Mouse (Mus musculus): ENCODE data around the gene Sbk1. TPM values are rescaled to one million over a fixed set of nuclear protein-coding genes. Genes with fewer than 3 reads are reported as not detected.
"Not testable (repeated sequence)": the region's sequence is repeated elsewhere in the genome, so short reads cannot be mapped to it uniquely, and the experiment has no call there.

Sbk1 gene
- polyA plus RNA-seq, 1 experiment: 21.0 TPM

GRCm38 (mm10) chr7:126297579-126298460, 25.4 kb downstream of the Sbk1 start:
- WGBS: 61% methylated on average over 8 of the region's 8 CpGs
- H3K27ac ChIP-seq (ENCODE audit: control insufficient read depth, insufficient read depth, low read depth, low read length, poor library complexity): no peak overlapping the region
- no peak overlapping the region for H3K4me3 ChIP-seq (replicated peaks; ENCODE audit: control insufficient read depth, low read depth, low read length)
- TF ChIP-seq CTCF (IDR thresholded peaks at IDR 0.05; ENCODE audit: control insufficient read depth, insufficient read depth, low read length) (no peak), POLR2A (IDR thresholded peaks at IDR 0.05; ENCODE audit: borderline replicate concordance, control insufficient read depth, low read depth, low read length) (no peak)
- H3K4me1 ChIP-seq (ENCODE audit: control insufficient read depth, insufficient read depth, low read length): no peaks in the 10 kb centered on the region

DNA sequence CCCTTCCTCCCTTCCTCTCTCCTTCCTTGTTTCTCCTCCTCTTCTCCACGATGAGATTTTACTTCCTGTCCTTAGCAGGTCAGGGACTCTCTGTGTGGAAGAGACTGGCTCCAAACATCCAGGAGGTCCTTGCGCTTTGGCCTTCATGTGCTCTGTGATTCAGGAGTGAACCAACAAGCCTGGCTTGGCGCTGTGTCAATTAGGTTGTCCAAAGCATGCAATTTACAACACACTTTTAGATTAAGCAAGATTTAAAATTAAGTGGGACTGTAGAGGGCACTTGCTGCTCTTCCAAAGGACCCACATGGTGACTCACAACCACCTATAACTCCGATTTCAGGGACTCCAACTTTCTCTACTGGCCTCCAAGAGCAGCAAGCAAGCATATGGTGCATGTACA, 26.4 kb downstream of the Sbk1 start:
- WGBS: 55% methylated on average over 4 of the region's 4 CpGs
- H3K4me3 ChIP-seq (replicated peaks; ENCODE audit: control insufficient read depth, low read depth, low read length): no peak overlapping the region
- no peak overlapping the region for H3K27ac ChIP-seq (ENCODE audit: control insufficient read depth, insufficient read depth, low read depth, low read length, poor library complexity)
- no peak for TF ChIP-seq POLR2A (IDR thresholded peaks at IDR 0.05; ENCODE audit: borderline replicate concordance, control insufficient read depth, low read depth, low read length)
- no peak for TF ChIP-seq CTCF (IDR thresholded peaks at IDR 0.05; ENCODE audit: control insufficient read depth, insufficient read depth, low read length)
- no peaks in the 10 kb centered on the region for H3K4me1 ChIP-seq (ENCODE audit: control insufficient read depth, insufficient read depth, low read length)

GRCm38 (mm10) chr7:126301831-126302230, 29.4 kb downstream of the Sbk1 start:
- 92% methylated on average over 5 of the region's 5 CpGs for WGBS
- not testable (repeated sequence) for H3K4me1 ChIP-seq (ENCODE audit: control insufficient read depth, insufficient read depth, low read length); H3K27ac ChIP-seq (ENCODE audit: control insufficient read depth, insufficient read depth, low read depth, low read length, poor library complexity); H3K4me3 ChIP-seq (replicated peaks; ENCODE audit: control insufficient read depth, low read depth, low read length)

DNA sequence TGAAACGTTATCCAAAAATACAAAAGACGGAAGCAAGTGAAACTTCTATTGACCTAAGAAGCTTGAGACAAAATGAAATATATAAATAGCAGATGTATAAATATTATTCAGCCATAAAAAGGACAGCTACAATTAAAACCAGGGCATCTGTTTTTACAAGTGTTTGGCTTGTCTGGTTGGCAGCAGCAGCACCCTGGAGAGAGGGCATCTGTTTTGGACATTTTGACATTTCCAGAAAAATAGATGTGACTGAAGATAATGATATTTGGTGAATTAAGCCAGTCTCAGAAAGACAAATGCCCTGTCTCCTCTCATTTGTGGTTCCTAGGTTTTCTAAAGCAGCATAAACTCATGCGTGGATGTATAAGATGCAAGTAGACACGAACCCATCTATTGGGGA, 39.4 kb downstream of the Sbk1 start:
- WGBS: 66% methylated on average over 4 of the region's 4 CpGs

GRCm38 (mm10) chr7:126313309-126313708, 40.9 kb downstream of the Sbk1 start:
- H3K4me1 ChIP-seq (ENCODE audit: control insufficient read depth, insufficient read depth, low read length): no peaks in the 10 kb centered on the region
- 69% methylated on average over 5 of the region's 5 CpGs for WGBS
- no peak overlapping the region for H3K27ac ChIP-seq (ENCODE audit: control insufficient read depth, insufficient read depth, low read depth, low read length, poor library complexity)
- no peak overlapping the region for H3K4me3 ChIP-seq (replicated peaks; ENCODE audit: control insufficient read depth, low read depth, low read length)
- TF ChIP-seq POLR2A (IDR thresholded peaks at IDR 0.05; ENCODE audit: borderline replicate concordance, control insufficient read depth, low read depth, low read length): no peak

More for the DNA sequence above, 39.4 kb downstream of the Sbk1 start:
- TF ChIP-seq CTCF (IDR thresholded peaks at IDR 0.05; ENCODE audit: control insufficient read depth, insufficient read depth, low read length) (no peak), POLR2A (IDR thresholded peaks at IDR 0.05; ENCODE audit: borderline replicate concordance, control insufficient read depth, low read depth, low read length) (no peak)
- H3K27ac ChIP-seq (ENCODE audit: control insufficient read depth, insufficient read depth, low read depth, low read length, poor library complexity): no peak overlapping the region
- no peak overlapping the region for H3K4me3 ChIP-seq (replicated peaks; ENCODE audit: control insufficient read depth, low read depth, low read length)
- H3K4me1 ChIP-seq (ENCODE audit: control insufficient read depth, insufficient read depth, low read length): no peaks in the 10 kb centered on the region

GRCm38 (mm10) chr7:126314273-126314672, 41.9 kb downstream of the Sbk1 start:
- H3K4me3 ChIP-seq (replicated peaks; ENCODE audit: control insufficient read depth, low read depth, low read length): no peak overlapping the region
- TF ChIP-seq POLR2A (IDR thresholded peaks at IDR 0.05; ENCODE audit: borderline replicate concordance, control insufficient read depth, low read depth, low read length): no peak
- TF ChIP-seq CTCF (IDR thresholded peaks at IDR 0.05; ENCODE audit: control insufficient read depth, insufficient read depth, low read length): no peak
- H3K4me1 ChIP-seq (ENCODE audit: control insufficient read depth, insufficient read depth, low read length): no peaks in the 10 kb centered on the region
- 39% methylated on average over 8 of the region's 8 CpGs for WGBS
- no peak overlapping the region for H3K27ac ChIP-seq (ENCODE audit: control insufficient read depth, insufficient read depth, low read depth, low read length, poor library complexity)

DNA sequence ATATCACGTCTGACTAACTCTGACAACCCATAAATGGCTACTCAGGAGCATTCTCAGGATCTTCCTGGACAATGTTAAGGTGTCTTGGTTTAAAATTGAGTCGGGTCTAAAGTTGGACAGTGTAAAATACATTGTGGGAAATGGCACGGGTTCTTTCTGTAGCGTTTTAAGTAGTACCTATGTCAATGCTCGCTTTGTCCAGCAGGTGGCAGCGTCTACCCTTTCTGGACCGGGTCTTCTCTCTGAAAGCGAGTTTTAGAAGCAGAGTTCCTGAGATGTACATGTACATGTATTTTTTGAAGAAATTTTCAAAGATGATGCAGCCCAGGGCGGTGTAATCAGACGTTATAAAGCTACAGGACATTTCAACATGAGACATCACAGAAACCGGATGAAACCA, 51.3 kb downstream of the Sbk1 start:
- Histone ChIP-seq H3K4me1 (ENCODE audit: control insufficient read depth, insufficient read depth, low read length) (no peaks in the 10 kb centered on the region), H3K4me3 (replicated peaks; ENCODE audit: control insufficient read depth, low read depth, low read length) (no peak overlapping the region), H3K27ac (ENCODE audit: control insufficient read depth, insufficient read depth, low read depth, low read length, poor library complexity) (no peak overlapping the region)
- TF ChIP-seq CTCF (IDR thresholded peaks at IDR 0.05; ENCODE audit: control insufficient read depth, insufficient read depth, low read length) (peak; percentile 82), POLR2A (IDR thresholded peaks at IDR 0.05; ENCODE audit: borderline replicate concordance, control insufficient read depth, low read depth, low read length) (no peak)
- WGBS: 6% methylated on average over 11 of the region's 11 CpGs

GRCm38 (mm10) chr7:126324791-126325190, 52.4 kb downstream of the Sbk1 start:
- 5% methylated on average over 3 of the region's 3 CpGs for WGBS
- H3K4me3 ChIP-seq (replicated peaks; ENCODE audit: control insufficient read depth, low read depth, low read length): no peak overlapping the region
- no peaks in the 10 kb centered on the region for H3K4me1 ChIP-seq (ENCODE audit: control insufficient read depth, insufficient read depth, low read length)
- TF ChIP-seq POLR2A (IDR thresholded peaks at IDR 0.05; ENCODE audit: borderline replicate concordance, control insufficient read depth, low read depth, low read length): no peak
- no peak for TF ChIP-seq CTCF (IDR thresholded peaks at IDR 0.05; ENCODE audit: control insufficient read depth, insufficient read depth, low read length)
- no peak overlapping the region for H3K27ac ChIP-seq (ENCODE audit: control insufficient read depth, insufficient read depth, low read depth, low read length, poor library complexity)

DNA sequence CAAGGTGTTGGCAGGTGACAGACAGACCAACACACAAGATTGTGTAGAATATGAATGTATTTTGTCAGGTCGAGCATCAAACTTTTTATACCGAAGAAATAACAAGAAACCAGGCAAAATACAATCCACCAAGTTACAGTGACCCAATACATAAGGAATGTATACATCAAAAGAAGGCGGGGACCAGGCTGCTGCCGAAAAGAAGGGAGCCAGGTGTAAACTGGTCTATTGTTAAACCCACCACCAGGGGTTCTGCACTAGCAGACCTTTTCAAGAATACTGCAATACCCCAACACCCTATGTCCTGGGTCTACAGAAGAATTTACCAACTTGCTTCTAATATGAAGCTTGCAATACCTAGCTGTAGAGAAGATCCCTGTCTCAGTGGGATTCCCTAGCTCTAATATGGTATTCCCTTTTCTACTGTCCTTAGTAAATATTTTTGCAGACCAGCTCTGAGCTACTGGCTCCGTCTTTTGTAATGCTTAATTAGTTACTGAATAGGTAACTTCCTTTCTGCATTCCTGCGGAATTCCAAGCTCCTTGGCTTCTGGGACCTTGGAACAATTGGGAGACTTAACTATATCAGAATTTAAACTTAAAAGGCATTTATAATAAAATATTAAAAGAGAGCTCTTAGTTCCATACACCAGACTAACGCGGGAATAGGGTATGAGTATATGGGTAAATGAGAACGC, 53.3 kb downstream of the Sbk1 start:
- H3K4me3 ChIP-seq (replicated peaks; ENCODE audit: control insufficient read depth, low read depth, low read length); H3K4me1 ChIP-seq (ENCODE audit: control insufficient read depth, insufficient read depth, low read length); H3K27ac ChIP-seq (ENCODE audit: control insufficient read depth, insufficient read depth, low read depth, low read length, poor library complexity): not testable (repeated sequence)
- 66% methylated on average over 9 of the region's 9 CpGs for WGBS

- not testable (repeated sequence) for H3K4me1 ChIP-seq (ENCODE audit: control insufficient read depth, insufficient read depth, low read length); H3K27ac ChIP-seq (ENCODE audit: control insufficient read depth, insufficient read depth, low read depth, low read length, poor library complexity); H3K4me3 ChIP-seq (replicated peaks; ENCODE audit: control insufficient read depth, low read depth, low read length)
- 76% methylated on average over 5 of the region's 6 CpGs for WGBS
These were observed 56.4 kb downstream of the Sbk1 start for GRCm38 (mm10) chr7:126328848-126329247.

Data from bone marrow, adult 2 months (tissue).